35 mouse cellular contexts compared by ENCODE assay signal in the genomic region with DNA sequence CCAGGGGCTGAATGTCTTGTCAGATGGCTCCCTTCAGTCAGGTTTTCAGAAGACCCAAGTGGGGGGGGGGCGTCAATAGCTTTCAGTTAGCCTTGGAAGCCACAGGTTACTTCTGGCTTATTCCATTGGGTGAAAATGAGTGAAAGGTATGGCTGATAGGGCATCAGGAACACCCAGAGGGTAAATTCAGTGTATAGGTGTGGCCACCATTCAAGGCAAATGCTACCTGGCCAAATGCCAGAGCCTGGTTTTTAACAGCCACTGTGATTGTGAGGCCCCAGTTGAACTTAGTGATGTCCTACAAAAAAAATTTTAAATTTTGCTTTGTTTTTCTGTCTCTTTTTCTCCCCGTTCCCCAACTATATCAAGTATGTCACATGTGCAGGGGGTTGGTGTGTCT. TPM values are rescaled to one million over a fixed set of nuclear protein-coding genes. Genes with fewer than 3 reads are reported as not detected.
"Had no signal": no experiment of that assay in that cellular context is flagged by ENCODE, and none has a peak within 500 bp of the region (broad histone marks: within the 10 kb centered on the region; RNA-seq: fewer than 3 reads in every experiment).

No protein-coding gene starts in this region.

- ATAC-seq: forebrain, embryonic 13.5 days; forebrain, embryonic 14.5 days; forebrain, embryonic 15.5 days; forebrain, embryonic 16.5 days; forebrain, postnatal 0 days had no signal

- H3K36me3 ChIP-seq: embryonic facial prominence, embryonic 10.5 days; embryonic facial prominence, embryonic 12.5 days; embryonic facial prominence, embryonic 13.5 days; embryonic facial prominence, embryonic 15.5 days; forebrain, embryonic 10.5 days; forebrain, embryonic 12.5 days; forebrain, embryonic 15.5 days had no signal

- H3K27ac ChIP-seq: embryonic facial prominence, embryonic 10.5 days; embryonic facial prominence, embryonic 12.5 days; embryonic facial prominence, embryonic 13.5 days; embryonic facial prominence, embryonic 15.5 days; forebrain, embryonic 10.5 days; forebrain, embryonic 12.5 days; forebrain, embryonic 13.5 days; forebrain, embryonic 15.5 days; gastrocnemius, adult 2 months had no signal

- H3K9ac ChIP-seq: embryonic facial prominence, embryonic 12.5 days; embryonic facial prominence, embryonic 13.5 days; embryonic facial prominence, embryonic 15.5 days; forebrain, embryonic 12.5 days; forebrain, embryonic 13.5 days; forebrain, embryonic 15.5 days; forebrain, postnatal 0 days had no signal

- H3K4me1 ChIP-seq: embryonic facial prominence, embryonic 10.5 days; embryonic facial prominence, embryonic 12.5 days; embryonic facial prominence, embryonic 13.5 days; embryonic facial prominence, embryonic 15.5 days; forebrain, embryonic 10.5 days; forebrain, embryonic 12.5 days; forebrain, embryonic 13.5 days; forebrain, embryonic 15.5 days had no signal

- DNase-seq: cerebellum, adult 18-20 months; cerebellum, adult 2 months; cerebellum, adult 8-10 months; cerebellum, adult 9-10 months; cerebellum, adult 9-11 months; cerebellum, postnatal 10 days; cerebellum, postnatal 14 days; cerebellum, postnatal 25 days; cerebellum, postnatal 36 days; embryo, embryonic 11 days; forebrain, postnatal 0 days; gastrocnemius, adult 2 months; gastrocnemius, postnatal 10 days; gastrocnemius, postnatal 14 days; gastrocnemius, postnatal 25 days; gastrocnemius, postnatal 36 days; heart, adult 11 months had no signal

- H3K9me3 ChIP-seq: embryonic facial prominence, embryonic 10.5 days; embryonic facial prominence, embryonic 12.5 days; embryonic facial prominence, embryonic 13.5 days; embryonic facial prominence, embryonic 15.5 days; forebrain, embryonic 10.5 days; forebrain, embryonic 12.5 days; forebrain, embryonic 13.5 days; forebrain, embryonic 15.5 days had no signal

- H3K4me2 ChIP-seq: embryonic facial prominence, embryonic 12.5 days; embryonic facial prominence, embryonic 13.5 days; embryonic facial prominence, embryonic 15.5 days; forebrain, embryonic 12.5 days; forebrain, embryonic 13.5 days; forebrain, embryonic 15.5 days had no signal

- H3K4me3 ChIP-seq: embryonic facial prominence, embryonic 10.5 days; embryonic facial prominence, embryonic 12.5 days; embryonic facial prominence, embryonic 13.5 days; embryonic facial prominence, embryonic 15.5 days; erythroblast, embryonic 14.5 days; forebrain, embryonic 10.5 days; forebrain, embryonic 12.5 days; forebrain, embryonic 13.5 days; forebrain, embryonic 15.5 days; gastrocnemius, adult 2 months had no signal

RNA-seq across cellular contexts. Expression of a gene that starts 6.3 kb away (rescaled TPM):
- total RNA-seq: common myeloid progenitor, adult 5-6 weeks; forebrain, postnatal 0 days; gastrocnemius, adult 18-20 months; gastrocnemius, adult 2 months; gastrocnemius, adult 8-10 months; gastrocnemius, postnatal 10 days; gastrocnemius, postnatal 14 days; gastrocnemius, postnatal 25 days; gastrocnemius, postnatal 36 days; granulocyte monocyte progenitor cell, adult 5-6 weeks had no signal
- polyA plus RNA-seq: cortical plate, adult 2 months; erythroblast, embryonic 14.5 days; forebrain, embryonic 10.5 days; forebrain, embryonic 11.5 days; forebrain, embryonic 12.5 days; frontal cortex, adult 2 months had no signal
